ENCODE assay signal across 8 mouse cellular contexts in the genomic region with DNA sequence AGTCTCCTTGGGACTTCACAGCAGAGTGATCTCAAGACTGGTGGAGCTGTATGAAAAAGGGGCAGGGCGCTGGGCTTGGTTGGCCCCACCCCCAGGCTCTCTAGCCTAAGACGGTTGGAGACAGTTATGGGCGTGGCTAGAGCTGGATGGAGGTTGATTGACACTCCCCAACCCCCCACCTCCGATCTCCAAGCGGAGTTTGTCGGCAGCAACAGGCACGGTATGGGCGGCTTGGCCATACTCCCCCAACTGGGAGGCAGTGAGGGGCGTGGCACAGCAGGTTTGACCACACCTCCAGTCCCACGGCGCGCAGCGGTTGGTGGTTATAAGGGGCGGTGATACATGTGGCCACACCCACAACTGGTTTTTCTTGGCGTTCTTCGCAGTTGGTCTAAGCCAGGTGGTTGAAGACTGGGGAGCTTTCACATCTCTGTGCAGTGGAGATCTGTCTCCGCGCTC.
A peak's percentile ranks its signal among the peaks of the same experiment; 100 is the strongest.
DNase-seq lines count a peak whose midpoint lies in the region; ATAC-seq and TF ChIP-seq lines count a peak whose summit lies in the region.

No protein-coding gene starts in this region.

- H3K36me3 ChIP-seq in ES-Bruce4 (ENCODE audit: control insufficient read depth, insufficient read depth, low read length, poor library complexity, severe bottlenecking): no peaks in the 10 kb centered on the region
- H3K36me3 ChIP-seq in forebrain, embryonic 13.5 days (ENCODE audit: poor library complexity, severe bottlenecking): no peaks in the 10 kb centered on the region
- H3K36me3 ChIP-seq in hindbrain, embryonic 11.5 days (ENCODE audit: control insufficient read depth, insufficient read depth, low read length): no peaks in the 10 kb centered on the region

- TF ChIP-seq POLR2A in ES-Bruce4 (IDR thresholded peaks at IDR 0.05; ENCODE audit: insufficient read depth, low read length): peak; percentile 3

- H3K4me2 ChIP-seq in forebrain, embryonic 13.5 days: peak overlapping the region; percentile 48
- peak overlapping the region; percentile 27 for H3K4me2 ChIP-seq in hindbrain, embryonic 11.5 days (replicated peaks; ENCODE audit: low read depth, low read length)

- 18% methylated on average over 18 of the region's 18 CpGs for WGBS in forebrain, embryonic 13.5 days
- 8% methylated on average over 18 of the region's 18 CpGs for WGBS in hindbrain, embryonic 11.5 days

- no peak for TF ChIP-seq CTCF in ES-Bruce4 (IDR thresholded peaks at IDR 0.05; ENCODE audit: low read depth, low read length)

- H3K4me3 ChIP-seq in ES-Bruce4 (ENCODE audit: low read depth, low read length): peak overlapping the region; percentile 19
- H3K4me3 ChIP-seq in forebrain, embryonic 13.5 days: peak overlapping the region; percentile 14; the same call in 1 of the 2 replicates
- peak overlapping the region; percentile 4; the same call in 1 of the 2 replicates for H3K4me3 ChIP-seq in hindbrain, embryonic 11.5 days (ENCODE audit: low read depth, low read length)

- intact Hi-C loops in left cerebral cortex, postnatal 10 days (cut with DNase I): no loop called here

- peak; percentile 43 for DNase-seq in adrenal gland, adult 8-10 months
- DNase-seq in hindbrain, embryonic 11.5 days (ENCODE audit: low spot score): peak; percentile 81
- DNase-seq in left cerebral cortex, postnatal 10 days (ENCODE audit: extremely low spot score in 1 of 2, low spot score in 2 of 2): peak; percentile 72 to 92
- peak; percentile 79 for DNase-seq in right cerebral cortex, postnatal 4 days
- no peak for DNase-seq in adipocyte (ENCODE audit: low spot score)

- no peaks in the 10 kb centered on the region for H3K27me3 ChIP-seq in ES-Bruce4 (ENCODE audit: control insufficient read depth, insufficient read depth, low read length, poor library complexity, severe bottlenecking)
- H3K27me3 ChIP-seq in forebrain, embryonic 13.5 days: peaks cover 41% of the 10 kb centered on the region
- H3K27me3 ChIP-seq in hindbrain, embryonic 11.5 days (ENCODE audit: control insufficient read depth, insufficient read depth, low read length): peaks cover 3% of the 10 kb centered on the region; the same call in 1 of the 2 replicates

- no peak overlapping the region for H3K27ac ChIP-seq in ES-Bruce4 (ENCODE audit: insufficient read depth, low read length)
- no peak overlapping the region for H3K27ac ChIP-seq in forebrain, embryonic 13.5 days
- H3K27ac ChIP-seq in hindbrain, embryonic 11.5 days (ENCODE audit: low read depth, low read length): no peak overlapping the region

- peak; percentile 80 for ATAC-seq in forebrain, embryonic 13.5 days
- peak; percentile 82 for ATAC-seq in hindbrain, embryonic 11.5 days (ENCODE audit: low FRiP score)
- peak; percentile 97 for ATAC-seq in megakaryocyte progenitor cell, adult 5-6 weeks (replicated peaks; ENCODE audit: poor library complexity)

- H3K9me3 ChIP-seq in ES-Bruce4 (replicated peaks; ENCODE audit: control insufficient read depth, insufficient read depth, low read length, poor library complexity, severe bottlenecking): no peaks in the 10 kb centered on the region
- no peaks in the 10 kb centered on the region for H3K9me3 ChIP-seq in forebrain, embryonic 13.5 days (replicated peaks)
- H3K9me3 ChIP-seq in hindbrain, embryonic 11.5 days (ENCODE audit: control insufficient read depth, low read length): no peaks in the 10 kb centered on the region; the same call in 1 of the 2 replicates

- H3K9ac ChIP-seq in ES-Bruce4 (ENCODE audit: low read depth, poor library complexity, severe bottlenecking): no peak overlapping the region
- H3K9ac ChIP-seq in forebrain, embryonic 13.5 days: no peak overlapping the region
- H3K9ac ChIP-seq in hindbrain, embryonic 11.5 days (ENCODE audit: low read depth, low read length): no peak overlapping the region

- no peak for TF ChIP-seq EP300 in ES-Bruce4 (IDR thresholded peaks at IDR 0.05; ENCODE audit: insufficient read depth, low read depth, low read length)

- H3K4me1 ChIP-seq in ES-Bruce4 (ENCODE audit: control insufficient read depth, insufficient read depth, low read length): no peaks in the 10 kb centered on the region
- H3K4me1 ChIP-seq in forebrain, embryonic 13.5 days: peaks cover 12% of the 10 kb centered on the region
- no peaks in the 10 kb centered on the region for H3K4me1 ChIP-seq in hindbrain, embryonic 11.5 days (replicated peaks; ENCODE audit: control insufficient read depth, insufficient read depth, low read length)
